Mouse (Mus musculus): Measurements from ENCODE around the gene Gm8281. TPM values are rescaled to one million over a fixed set of nuclear protein-coding genes. Genes with fewer than 3 reads are reported as not detected.
"Not testable (repeated sequence)": the region's sequence is repeated elsewhere in the genome, so short reads cannot be mapped to it uniquely, and the experiment has no call there.

Gene Gm8281
- total RNA-seq (2015) (0.25 TPM in 1 of 2 replicates, not detected in the other), total RNA-seq (2017) (not detected in 2 replicates)

DNA sequence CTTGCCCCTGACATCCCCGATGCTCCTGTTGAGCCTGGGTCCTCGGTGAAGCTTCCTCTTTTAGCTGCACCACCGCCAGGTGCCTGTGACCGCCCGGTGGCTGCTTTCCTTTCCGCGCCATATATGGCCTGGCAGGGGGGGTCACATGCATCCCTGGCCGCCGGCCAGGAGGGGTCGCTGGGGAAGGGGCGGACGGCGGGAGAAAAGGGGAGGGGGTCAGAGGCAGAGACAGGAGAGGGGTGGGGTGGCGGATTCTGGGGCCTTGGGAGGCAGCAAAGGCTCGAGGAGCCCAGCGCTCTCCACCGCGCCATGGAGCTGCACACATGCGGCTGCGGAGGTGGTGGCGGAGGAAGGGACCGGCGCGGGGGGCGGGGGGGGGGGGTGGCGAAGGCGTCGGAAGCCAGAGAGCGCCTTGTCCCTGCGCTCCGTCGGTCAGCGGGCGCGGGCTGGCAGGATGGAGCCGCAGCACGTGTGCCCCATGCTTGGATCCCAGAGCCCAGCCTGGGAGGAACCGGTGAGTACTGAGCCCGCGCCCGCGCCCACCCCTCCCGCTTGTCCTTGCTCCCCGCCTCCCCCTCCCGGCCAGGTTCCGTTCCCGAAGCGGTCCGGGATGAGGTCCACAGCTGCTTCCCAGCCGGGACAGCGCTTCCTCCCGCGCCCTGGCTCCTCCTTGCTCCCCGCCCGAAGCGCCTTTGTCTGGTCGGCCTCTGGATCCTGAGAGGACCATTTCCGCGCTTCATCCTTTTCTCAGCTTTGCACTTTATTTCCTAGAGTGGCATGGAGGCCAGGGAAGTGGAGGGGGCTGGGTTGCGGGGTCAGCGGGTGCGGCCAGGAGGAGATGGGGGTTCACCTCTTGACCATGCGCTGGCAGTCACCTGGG, at the start of gene Gm8281:
Gene Gm8281, plus strand, starts transcription at position 430 of the 880 bp plus-strand sequence.
- ATAC-seq (replicated peaks; ENCODE audit: poor library complexity): not testable (repeated sequence)

DNA sequence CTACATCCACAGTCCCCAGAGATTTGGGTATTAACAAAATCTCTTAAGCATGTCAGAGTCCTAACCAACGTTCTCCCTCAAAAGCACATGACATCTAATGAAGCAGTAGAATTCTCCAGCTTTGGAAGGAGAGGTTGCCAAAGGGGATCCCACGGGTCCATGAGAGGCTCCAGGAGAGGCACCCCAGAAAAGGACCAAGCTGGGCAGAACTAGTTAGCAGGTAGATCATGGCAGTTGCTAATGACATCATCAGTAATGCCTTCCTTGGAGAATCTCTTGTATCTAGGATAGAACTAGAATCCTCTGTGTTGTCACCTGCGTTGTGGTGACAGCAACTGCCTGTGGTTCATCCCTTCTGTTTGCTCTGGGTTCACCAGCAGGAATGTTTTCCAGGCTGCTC, 20.5 kb upstream of the Gm8281 start, which contains the start of gene 4930555G01Rik:
Gene 4930555G01Rik, plus strand, starts transcription at position 301 of the 400 bp plus-strand sequence.
- ATAC-seq (replicated peaks; ENCODE audit: poor library complexity): not testable (repeated sequence)

DNA sequence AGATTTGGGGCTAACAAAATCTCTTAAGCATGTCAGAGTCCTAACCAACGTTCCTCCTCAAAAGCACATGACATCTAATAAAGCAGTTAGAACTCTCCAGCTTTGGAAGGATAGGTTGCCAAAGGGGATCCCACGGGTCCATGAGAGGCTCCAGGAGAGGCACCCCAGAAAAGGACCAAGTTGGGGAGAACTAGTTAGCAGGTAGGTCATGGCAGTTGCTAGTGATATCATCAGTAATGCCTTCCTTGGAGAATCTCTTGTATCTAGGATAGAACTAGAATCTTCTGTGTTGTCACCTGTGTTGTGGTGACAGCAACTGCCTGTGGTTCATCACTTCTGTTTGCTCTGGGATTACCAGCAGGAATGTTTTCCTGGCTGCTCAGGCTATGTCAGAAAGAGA, 60.4 kb downstream of the Gm8281 start, which contains the start of gene Gm8279:
Gene Gm8279, plus strand, starts transcription at position 301 of the 400 bp plus-strand sequence.
- not testable (repeated sequence) for ATAC-seq (replicated peaks; ENCODE audit: poor library complexity)

Other genes starting within 250 kb of the Gm8281 start
- gene Gm3269, start 232.9 kb upstream of the Gm8281 start, total RNA-seq (2015): not detected in 2 replicates
- gene Gm3269, start 232.9 kb upstream of the Gm8281 start, total RNA-seq (2017): not detected in 2 replicates
- not detected in 2 replicates for gene Gm3264, start 215.5 kb upstream of the Gm8281 start, total RNA-seq (2015)
- not detected in 2 replicates for gene Gm3264, start 215.5 kb upstream of the Gm8281 start, total RNA-seq (2017)
- gene Gm3278, start 178.6 kb upstream of the Gm8281 start, total RNA-seq (2015): not detected in 2 replicates
- not detected in 2 replicates for gene Gm3278, start 178.6 kb upstream of the Gm8281 start, total RNA-seq (2017)
- not detected in 2 replicates for gene Gm8297, start 87.1 kb upstream of the Gm8281 start, total RNA-seq (2015)
- not detected in 2 replicates for gene Gm8297, start 87.1 kb upstream of the Gm8281 start, total RNA-seq (2017)
- gene Gm3298, start 55.1 kb upstream of the Gm8281 start, total RNA-seq (2015): not detected in 2 replicates
- not detected in 2 replicates for gene Gm3298, start 55.1 kb upstream of the Gm8281 start, total RNA-seq (2017)
- gene 4930555G01Rik, start 20.4 kb upstream of the Gm8281 start, total RNA-seq (2015): not detected in 2 replicates
- not detected in 2 replicates for gene 4930555G01Rik, start 20.4 kb upstream of the Gm8281 start, total RNA-seq (2017)
- not detected in 2 replicates for gene Gm8279, start 60.5 kb downstream of the Gm8281 start, total RNA-seq (2015)
- not detected in 2 replicates for gene Gm8279, start 60.5 kb downstream of the Gm8281 start, total RNA-seq (2017)
- not detected in 2 replicates for gene Gm3317, start 93.5 kb downstream of the Gm8281 start, total RNA-seq (2015)
- gene Gm3317, start 93.5 kb downstream of the Gm8281 start, total RNA-seq (2017): not detected in 2 replicates
- not detected in 2 replicates for gene Gm8271, start 114.8 kb downstream of the Gm8281 start, total RNA-seq (2015)
- not detected in 2 replicates for gene Gm8271, start 114.8 kb downstream of the Gm8281 start, total RNA-seq (2017)
- not detected in 2 replicates for gene Gm3526, start 189.5 kb downstream of the Gm8281 start, total RNA-seq (2015)
- gene Gm3526, start 189.5 kb downstream of the Gm8281 start, total RNA-seq (2017): not detected in 2 replicates

Measured in megakaryocyte progenitor cell, adult 5-6 weeks (primary cell).